Mouse (Mus musculus): ENCODE results near the gene Rnf145.

GRCm38 (mm10) chr11:44530382-44530781 is 11.6 kb downstream of the Rnf145 start:
- TF ChIP-seq CTCF (IDR thresholded peaks at IDR 0.05; ENCODE audit: insufficient read depth, low read depth, low read length) (no peak), POLR2A (IDR thresholded peaks at IDR 0.05; ENCODE audit: insufficient read depth, low read depth, low read length) (no peak)

Measured in olfactory bulb, adult 2 months (tissue).